Mouse (Mus musculus) heart, postnatal 4 days (tissue): ENCODE data around the gene Tbpl1. TPM values are rescaled to one million over a fixed set of nuclear protein-coding genes. Genes with fewer than 3 reads are reported as not detected.

Experiments
- DNase-seq: peaks from one replicate; pipeline ENCODE4 v3.0.0; 2021
- total RNA-seq, 2 experiments: library from RNA; stranded (reverse); gene quantifications; 2 replicates each; pipeline ENCODE4 v1.2.3; 2021

Tbpl1 gene
- 10 to 100 TPM; 28.8 to 31.7 TPM for total RNA-seq

DNA sequence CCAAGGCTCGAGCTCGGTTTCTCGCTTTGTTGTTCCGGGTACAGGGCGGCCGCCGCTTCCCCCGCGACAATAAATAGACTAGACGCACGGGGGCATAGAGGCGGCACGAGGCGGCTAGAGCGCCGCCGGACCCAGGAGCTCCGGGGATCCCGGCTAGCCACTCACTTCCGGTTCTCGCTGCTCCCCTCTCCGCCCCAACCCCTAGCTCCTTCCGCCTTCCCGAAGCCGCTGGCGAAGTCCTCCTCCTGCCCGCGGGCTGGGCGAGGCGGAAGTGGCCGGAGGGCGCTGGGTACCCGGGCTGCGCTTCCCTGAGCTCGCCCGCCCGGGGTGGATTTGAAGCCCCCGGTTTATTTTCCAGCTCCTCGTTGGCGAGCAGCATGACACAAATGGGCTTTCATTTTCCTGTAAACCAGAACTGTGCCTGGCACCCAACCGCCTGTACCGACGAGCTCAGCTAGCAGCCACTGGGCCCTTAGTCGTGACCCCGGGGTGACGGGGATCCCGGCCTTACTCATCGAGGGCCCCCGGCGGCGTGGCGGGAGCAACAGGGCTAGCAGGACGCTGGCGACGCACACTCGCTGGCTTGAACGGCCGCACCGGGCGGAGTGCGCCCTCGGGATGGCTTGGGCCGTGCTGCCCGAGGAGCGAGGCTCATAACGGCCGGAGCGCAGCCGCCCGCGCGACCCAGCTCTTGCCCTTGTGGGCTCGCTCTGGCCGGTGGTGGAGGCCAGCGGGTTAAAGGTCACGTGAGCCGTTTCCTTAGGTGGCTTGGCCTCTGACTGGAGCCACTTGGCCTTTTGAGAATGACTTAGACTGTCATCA, at the start of gene Tbpl1:
Gene Tbpl1, minus strand, starts transcription at position 667 of the 822 bp plus-strand sequence.
- peak; percentile 94 for DNase-seq

DNA sequence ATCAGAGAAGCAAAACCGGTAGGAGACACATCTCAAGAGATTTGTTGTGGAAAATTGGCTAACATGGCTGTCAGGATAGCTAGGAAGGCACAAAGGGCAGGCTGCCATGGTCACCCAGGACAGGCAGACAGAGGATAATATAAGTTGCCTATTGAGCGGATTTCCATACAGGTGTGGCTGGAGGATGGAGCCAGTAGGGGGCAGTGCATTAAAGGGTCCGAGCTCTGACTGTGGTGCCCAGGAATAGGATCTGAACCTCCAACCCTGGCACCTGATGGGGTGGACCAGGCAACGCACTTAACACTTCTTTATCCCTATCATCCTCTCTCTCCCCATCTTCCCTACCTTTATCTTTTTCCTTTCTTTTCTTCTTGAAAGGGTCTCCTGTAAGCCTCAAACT, 49.7 kb upstream of the Tbpl1 start:
- peak; percentile 20 for DNase-seq

- peak; percentile 58 for DNase-seq
Observed at GRCm38 (mm10) chr10:22777939-22778338, 46.2 kb upstream of the Tbpl1 start.

DNA sequence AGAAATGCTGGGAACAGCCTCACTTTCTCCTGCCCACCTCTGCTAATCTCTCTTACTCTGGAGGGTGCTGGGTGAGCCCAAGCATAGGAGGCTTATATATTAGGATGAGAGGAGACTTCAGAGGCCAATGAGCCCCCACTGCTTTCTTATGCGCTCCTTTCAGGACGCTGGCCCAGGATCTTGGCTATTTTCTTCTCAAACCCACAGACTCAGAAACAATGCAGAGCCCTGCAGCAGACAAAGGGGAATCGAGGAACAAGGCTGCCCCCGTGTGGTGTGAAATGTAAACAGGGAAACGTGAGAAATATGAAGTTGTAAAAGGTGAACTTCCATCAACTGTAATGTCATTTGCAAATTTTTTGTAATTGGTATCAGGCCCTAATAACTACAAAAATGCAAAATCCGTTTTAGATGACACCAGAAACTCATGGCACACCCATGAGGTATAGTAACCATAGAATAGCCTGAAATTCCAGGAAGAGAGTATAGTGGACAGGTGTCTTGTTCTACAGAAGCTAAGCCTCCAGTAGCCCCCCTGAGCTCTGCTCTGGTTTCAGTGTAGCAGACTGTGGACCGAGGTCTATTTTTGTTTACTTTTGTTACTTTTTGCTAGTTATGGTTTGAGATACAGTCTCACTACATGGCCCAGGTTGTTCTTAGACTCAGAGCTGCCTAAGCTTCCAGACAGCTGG, 44.4 kb upstream of the Tbpl1 start:
- peak; percentile 62 for DNase-seq

GRCm38 (mm10) chr10:22775456-22775855, 43.7 kb upstream of the Tbpl1 start:
- no peak for DNase-seq

- no peak for DNase-seq
Observed at GRCm38 (mm10) chr10:22774626-22775025, 42.9 kb upstream of the Tbpl1 start.

GRCm38 (mm10) chr10:22754240-22754639, 22.5 kb upstream of the Tbpl1 start:
- DNase-seq: no peak

GRCm38 (mm10) chr10:22751175-22751682, 19.5 kb upstream of the Tbpl1 start:
- no peak for DNase-seq

DNA sequence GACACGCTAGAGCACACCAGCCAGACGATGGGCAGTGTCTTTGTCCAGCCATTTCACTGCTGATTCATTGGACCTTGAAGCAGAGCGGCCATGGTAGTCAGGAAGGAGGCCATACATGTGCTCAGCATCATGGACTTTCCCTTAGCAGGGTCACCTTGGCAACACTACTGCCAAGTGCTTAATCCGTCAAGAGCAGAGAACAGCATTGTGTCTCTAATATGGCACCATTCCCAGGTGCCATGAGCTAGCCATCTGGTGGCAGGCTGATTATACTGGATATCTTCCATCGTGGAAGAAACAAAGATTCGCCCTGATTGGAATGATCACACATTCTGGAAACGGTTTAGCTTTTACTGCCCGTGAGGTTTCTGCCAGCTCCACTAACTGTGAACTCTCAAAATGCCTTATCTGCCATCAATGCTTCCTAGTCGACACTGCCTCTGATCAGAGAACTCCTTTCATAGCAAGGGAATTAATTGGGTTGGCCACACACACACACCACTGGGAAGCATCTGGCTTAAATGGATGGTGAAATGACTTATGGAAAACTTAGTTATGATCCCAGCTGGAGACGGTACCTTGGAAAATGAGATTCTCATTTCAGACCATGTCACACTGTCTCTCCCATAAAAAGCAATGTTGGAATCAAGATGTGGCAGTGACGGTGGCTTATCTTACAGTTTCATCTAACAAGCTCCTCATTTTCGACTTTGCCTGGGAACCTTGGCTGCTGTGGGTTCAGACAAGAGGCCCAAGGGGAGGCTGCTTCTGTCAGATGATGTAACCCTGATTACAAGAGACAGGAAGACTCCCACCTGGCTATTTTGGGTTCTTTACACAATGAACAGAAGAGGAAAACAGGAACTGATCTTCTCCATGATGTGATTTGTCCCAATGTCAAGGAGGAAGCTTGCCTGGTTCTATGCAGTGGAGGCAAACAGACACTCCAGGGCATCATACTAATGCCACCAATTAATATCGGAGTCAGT, 14.9 kb upstream of the Tbpl1 start:
- DNase-seq: no peak

- no peak for DNase-seq
Observed at GRCm38 (mm10) chr10:22745922-22746321, 14.2 kb upstream of the Tbpl1 start.

GRCm38 (mm10) chr10:22732181-22732580, 443 bp upstream of the Tbpl1 start:
- no peak for DNase-seq

DNA sequence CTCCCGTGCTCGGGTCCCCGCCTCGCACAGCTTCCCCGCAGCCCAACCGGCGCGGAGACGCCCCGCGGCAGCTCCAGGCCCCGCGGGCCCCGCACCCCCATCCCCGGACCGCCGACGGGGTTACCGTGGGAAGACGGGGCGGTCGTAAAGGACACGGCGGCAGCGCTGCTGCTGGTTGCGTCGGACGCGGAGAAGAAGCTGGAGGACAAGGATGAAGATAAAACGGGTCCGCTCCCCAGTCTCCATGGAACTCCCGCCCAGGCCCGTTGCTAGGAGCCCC, 806 bp downstream of the Tbpl1 start:
- no peak for DNase-seq

DNA sequence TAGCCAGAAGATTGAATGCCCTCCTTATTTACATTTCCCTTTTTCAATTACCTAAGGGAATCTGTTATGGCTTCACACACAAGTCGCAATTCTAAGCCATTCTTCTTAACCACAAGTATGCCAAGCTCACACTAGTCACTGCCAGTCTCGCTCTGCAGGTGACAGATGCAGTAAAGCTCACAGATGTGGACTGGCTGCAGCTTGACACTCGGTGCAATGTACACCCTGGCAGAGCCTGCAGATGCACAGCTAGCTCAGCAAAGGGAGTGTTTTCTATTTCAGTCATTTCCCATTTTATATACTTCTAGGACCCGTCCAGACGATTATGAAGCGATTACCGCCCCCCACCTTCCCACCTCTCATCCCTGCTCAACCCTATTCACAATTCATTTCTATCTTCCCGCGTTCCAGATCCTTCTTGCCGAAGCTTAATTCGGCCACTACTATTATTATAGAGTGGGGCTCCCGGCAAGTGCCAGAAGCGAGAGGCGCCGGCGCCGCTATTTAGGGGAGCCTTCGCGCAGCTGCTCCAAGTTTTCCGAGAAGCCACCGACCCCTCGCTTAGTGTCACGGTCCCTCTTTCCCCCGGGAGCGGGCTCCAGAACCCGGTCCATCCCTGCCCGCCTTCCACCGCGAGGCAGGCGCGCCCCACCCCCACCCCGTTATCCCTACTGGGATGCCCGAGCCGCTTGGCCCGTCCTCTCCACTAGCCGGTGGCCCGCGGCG, 1.3 kb downstream of the Tbpl1 start:
- no peak for DNase-seq

DNA sequence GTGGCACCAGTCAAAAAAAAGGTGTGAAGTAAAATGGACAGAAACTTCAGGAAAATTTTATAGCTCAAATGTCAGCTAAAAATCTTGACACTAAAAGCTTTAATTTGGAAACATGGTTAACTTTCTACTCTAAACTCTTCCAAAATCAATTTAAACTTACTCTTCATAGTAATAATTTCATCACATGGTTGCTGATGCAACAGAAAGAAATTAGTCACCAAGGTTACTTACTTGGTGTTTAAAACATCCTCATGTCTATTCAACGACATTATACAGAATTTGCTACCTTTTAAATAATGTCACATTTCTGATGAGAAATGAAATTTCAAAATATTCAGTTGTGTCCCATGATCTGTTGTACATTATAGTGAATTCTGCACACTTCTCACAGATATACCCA, 3.5 kb downstream of the Tbpl1 start:
- no peak for DNase-seq

GRCm38 (mm10) chr10:22726295-22726694, 5.4 kb downstream of the Tbpl1 start:
- DNase-seq: no peak

DNA sequence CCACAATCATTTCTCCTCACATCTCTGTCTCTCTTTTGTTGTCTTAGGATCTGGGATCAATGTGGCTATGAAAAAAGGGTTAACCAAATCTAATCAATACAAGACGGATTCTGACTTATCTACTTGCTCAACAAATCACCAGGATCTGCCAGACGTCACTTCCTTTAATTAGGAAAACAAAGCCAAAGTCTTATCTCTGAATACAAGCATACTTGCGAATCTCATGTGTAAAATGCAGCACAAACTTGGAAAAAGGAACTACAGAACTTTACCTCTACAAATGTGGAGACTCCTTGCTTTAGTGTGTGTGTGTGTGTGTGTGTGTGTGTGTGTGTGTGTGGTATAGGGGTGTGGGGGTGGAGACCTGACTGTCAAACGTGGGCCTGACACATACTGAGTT, 6.6 kb downstream of the Tbpl1 start:
- DNase-seq: no peak

DNA sequence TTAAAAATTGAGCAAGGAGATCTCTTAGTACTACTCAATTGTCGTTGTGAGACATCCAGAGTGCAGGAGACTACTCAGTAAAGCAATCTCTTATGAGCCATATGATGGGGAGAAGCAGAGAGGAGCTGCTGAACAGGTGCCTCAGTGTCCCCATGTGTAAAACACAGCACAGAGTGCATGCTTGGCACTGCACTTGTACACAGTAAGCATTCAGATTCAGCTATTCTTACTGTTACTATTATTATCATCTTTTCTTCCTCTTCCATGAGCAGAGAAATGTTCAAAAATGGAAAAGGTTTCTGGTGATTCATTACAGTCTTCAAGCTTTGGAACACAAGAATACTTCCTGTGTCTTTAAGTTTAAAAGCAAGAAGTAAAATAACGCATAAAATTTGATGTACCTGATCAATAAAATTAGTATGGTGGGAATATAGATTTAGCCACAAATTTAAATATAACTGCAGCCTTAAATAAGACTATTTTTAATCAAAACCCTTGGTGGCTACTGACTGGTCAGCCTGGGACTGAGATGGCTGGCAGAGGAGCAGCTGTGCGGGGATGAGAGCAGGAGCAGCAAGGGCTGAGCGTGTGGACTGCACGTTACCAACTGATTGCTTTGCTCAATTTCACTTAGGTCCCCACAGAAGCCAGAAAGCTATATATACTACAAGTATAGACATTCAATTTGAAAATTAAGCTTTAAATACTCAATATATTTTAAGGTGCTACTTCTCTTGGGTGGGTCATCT, 10.8 kb downstream of the Tbpl1 start:
- no peak for DNase-seq

- no peak for DNase-seq
Observed at GRCm38 (mm10) chr10:22718475-22718874, 13.3 kb downstream of the Tbpl1 start.

- peak; percentile 71 for DNase-seq
Observed at GRCm38 (mm10) chr10:22714520-22714919, 17.2 kb downstream of the Tbpl1 start.

GRCm38 (mm10) chr10:22712955-22713354, 18.8 kb downstream of the Tbpl1 start:
- no peak for DNase-seq

- DNase-seq: no peak
Observed at GRCm38 (mm10) chr10:22710173-22710777, 21.5 kb downstream of the Tbpl1 start.
